Mouse (Mus musculus) liver, adult 2 months (tissue): ENCODE results near the gene Mecom. TPM values are rescaled to one million over a fixed set of nuclear protein-coding genes. Genes with fewer than 3 reads are reported as not detected.

Experiments
- DNase-seq: peaks from one replicate; pipeline ENCODE4 v3.0.0-alpha.2; 2011; ENCODE audit warnings: low read depth, low spot score; ENCODE audit errors: extremely low read depth
- H3K27ac ChIP-seq: fragments of 200-500 bp; replicated peaks from 2 replicates; pipeline ENCODE4 v1.5.1; 2012; ENCODE audit warnings: low read depth, mild to moderate bottlenecking, control low read depth, inconsistent platforms, low read length; ENCODE audit not compliant: insufficient read depth
- H3K27me3 ChIP-seq: fragments of 200-500 bp; 2 replicates; pipeline ENCODE4 v1.6.1; 2012; ENCODE audit warnings: mild to moderate bottlenecking, moderate library complexity, low read length, inconsistent platforms; ENCODE audit not compliant: control insufficient read depth, insufficient read depth
- H3K36me3 ChIP-seq: fragments of 200-500 bp; 2 replicates; pipeline ENCODE4 v1.6.1; 2012; ENCODE audit warnings: low read length, inconsistent platforms; ENCODE audit not compliant: control insufficient read depth, insufficient read depth
- H3K4me1 ChIP-seq: fragments of 200-500 bp; 2 replicates; pipeline ENCODE4 v1.6.1; 2011; ENCODE audit warnings: low read length; ENCODE audit not compliant: control insufficient read depth, insufficient read depth
- H3K4me3 ChIP-seq: fragments of 200-500 bp; 2 replicates; pipeline ENCODE4 v1.5.1; 2011; ENCODE audit warnings: low read depth, mild to moderate bottlenecking, control low read depth, low read length, moderate library complexity; ENCODE audit not compliant: insufficient read depth
- H3K79me2 ChIP-seq: fragments of 200-500 bp; 2 replicates; pipeline ENCODE4 v1.6.1; 2012; ENCODE audit warnings: inconsistent platforms, mild to moderate bottlenecking, low read length, moderate library complexity; ENCODE audit not compliant: control insufficient read depth, insufficient read depth
- H3K9ac ChIP-seq: fragments of 200-500 bp; 2 replicates; pipeline ENCODE4 v1.6.1; 2012; ENCODE audit warnings: low read depth, mild to moderate bottlenecking, control low read depth, inconsistent platforms, low read length
- CTCF ChIP-seq: fragments of 200-500 bp; IDR thresholded peaks from 2 replicates; pipeline ENCODE4 v1.5.1; 2011; ENCODE audit warnings: low read depth, low read length, control low read depth
- POLR2A ChIP-seq: fragments of 200-500 bp; IDR thresholded peaks from 2 replicates; pipeline ENCODE4 v1.6.1; 2011; ENCODE audit warnings: low read length, control low read depth; ENCODE audit not compliant: insufficient read depth; ENCODE audit errors: extremely low read depth
- WGBS: fragments of 180-500 bp; shearing (Covaris S2); methylation state at CpG from one replicate; pipeline ENCODE4 v1.1.7; 2018; 5-methylcytosine and 5-hydroxymethylcytosine counted together
- polyA plus RNA-seq: library from polyadenylated mRNA; depleted of rRNA; stranded (reverse); fragments of >200 nt; gene quantifications from 2 replicates; pipeline ENCODE4 v1.2.3, GENCODE M21; 2012
- total RNA-seq: library from RNA; depleted of rRNA; stranded (reverse); fragments of >200 nt; gene quantifications from 2 replicates; pipeline ENCODE4 v1.2.3, GENCODE M21; 2014

The Mecom gene
- total and polyA plus RNA-seq, 2 experiments, result 0.39 to 1.4 TPM

- H3K27ac ChIP-seq, result no peak overlapping the region
- 45% methylated on average over 10 of the region's 10 CpGs for WGBS
- no peaks in the 10 kb centered on the region for H3K36me3 ChIP-seq
- H3K4me1 ChIP-seq, result peaks cover 4% of the 10 kb centered on the region; the same call in 1 of the 2 replicates
- no peaks in the 10 kb centered on the region for H3K79me2 ChIP-seq
- no peaks in the 10 kb centered on the region for H3K27me3 ChIP-seq
- no peak overlapping the region for H3K4me3 ChIP-seq
- H3K9ac ChIP-seq, result no peak overlapping the region
- TF ChIP-seq CTCF, result no peak
- TF ChIP-seq POLR2A, result no peak
- peak; percentile 12 for DNase-seq
Measured at GRCm38 (mm10) chr3:30450206-30450965, 97.4 kb downstream of the Mecom start.

- H3K27me3 ChIP-seq, result no peaks in the 10 kb centered on the region
- no peak overlapping the region for H3K4me3 ChIP-seq
- DNase-seq, result no peak
- H3K4me1 ChIP-seq, result peaks cover 4% of the 10 kb centered on the region; the same call in 1 of the 2 replicates
- 100% methylated on average over 1 of the region's 1 CpGs for WGBS
- no peak overlapping the region for H3K27ac ChIP-seq
- no peak overlapping the region for H3K9ac ChIP-seq
- H3K36me3 ChIP-seq, result no peaks in the 10 kb centered on the region
- TF ChIP-seq POLR2A (no peak), CTCF (no peak)
- H3K79me2 ChIP-seq, result no peaks in the 10 kb centered on the region
Measured at GRCm38 (mm10) chr3:30448624-30449023, 99.2 kb downstream of the Mecom start.

- H3K9ac ChIP-seq, result no peak overlapping the region
- 58% methylated on average over 6 of the region's 6 CpGs for WGBS
Measured at GRCm38 (mm10) chr3:30445970-30446442, 101.8 kb downstream of the Mecom start.

GRCm38 (mm10) chr3:30445247-30445969, 102.4 kb downstream of the Mecom start:
- 96% methylated on average over 4 of the region's 4 CpGs for WGBS
- H3K79me2 ChIP-seq, result no peaks in the 10 kb centered on the region
- no peak overlapping the region for H3K27ac ChIP-seq
- no peaks in the 10 kb centered on the region for H3K27me3 ChIP-seq
- peaks cover 4% of the 10 kb centered on the region; the same call in 1 of the 2 replicates for H3K4me1 ChIP-seq
- no peaks in the 10 kb centered on the region for H3K36me3 ChIP-seq
- no peak for TF ChIP-seq CTCF
- no peak for TF ChIP-seq POLR2A
- no peak for DNase-seq
- H3K9ac ChIP-seq, result no peak overlapping the region
- no peak overlapping the region for H3K4me3 ChIP-seq

More at GRCm38 (mm10) chr3:30445970-30446442, 101.8 kb downstream of the Mecom start:
- Histone ChIP-seq H3K27ac (no peak overlapping the region), H3K27me3 (no peaks in the 10 kb centered on the region), H3K36me3 (no peaks in the 10 kb centered on the region), H3K4me3 (no peak overlapping the region), H3K4me1 (peaks cover 4% of the 10 kb centered on the region; the same call in 1 of the 2 replicates), H3K79me2 (no peaks in the 10 kb centered on the region)
- DNase-seq, result peak; percentile 75
- TF ChIP-seq POLR2A (no peak), CTCF (no peak)

GRCm38 (mm10) chr3:30441646-30442045, 106.2 kb downstream of the Mecom start:
- H3K27ac ChIP-seq, result no peak overlapping the region
- TF ChIP-seq CTCF (no peak), POLR2A (no peak)
- H3K4me1 ChIP-seq, result peaks cover 4% of the 10 kb centered on the region; the same call in 1 of the 2 replicates

GRCm38 (mm10) chr3:30438007-30438406, 109.8 kb downstream of the Mecom start:
- H3K9ac ChIP-seq, result no peak overlapping the region
- no peak for TF ChIP-seq CTCF
- no peak for TF ChIP-seq POLR2A
- DNase-seq, result no peak
- no peak overlapping the region for H3K4me3 ChIP-seq
- H3K36me3 ChIP-seq, result no peaks in the 10 kb centered on the region
- whole genome bisulfite sequencing, result 67% methylated on average over 7 of the region's 7 CpGs
- H3K27me3 ChIP-seq, result no peaks in the 10 kb centered on the region
- H3K79me2 ChIP-seq, result no peaks in the 10 kb centered on the region
- H3K27ac ChIP-seq, result no peak overlapping the region
- H3K4me1 ChIP-seq, result no peaks in the 10 kb centered on the region

More at GRCm38 (mm10) chr3:30441646-30442045, 106.2 kb downstream of the Mecom start:
- no peak overlapping the region for H3K9ac ChIP-seq
- no peak for DNase-seq
- no peaks in the 10 kb centered on the region for H3K36me3 ChIP-seq
- no peak overlapping the region for H3K4me3 ChIP-seq
- no peaks in the 10 kb centered on the region for H3K79me2 ChIP-seq
- H3K27me3 ChIP-seq, result no peaks in the 10 kb centered on the region
